Mouse (Mus musculus) induced T-regulatory cell, adult 2 months (primary cell): ENCODE data around the gene Zfp619.
"Not testable (repeated sequence)": the region's sequence is repeated elsewhere in the genome, so short reads cannot be mapped to it uniquely, and the experiment has no call there.

ENCODE experiments used
- DNase-seq: peaks from one replicate; pipeline ENCODE4 v3.0.0-alpha.2; 2012; ENCODE audit warnings: low read depth

Gene Zfp619

GRCm38 (mm10) chr7:39517616-39518177, at the start of gene Zfp619:
Zfp619 (plus strand) TSS chr7:39517766.
- DNase-seq, result peak; percentile 96

GRCm38 (mm10) chr7:39479013-39479412, 38.6 kb upstream of the Zfp619 start:
- DNase-seq, result no peak

- peak; percentile 3 for DNase-seq
Measured at GRCm38 (mm10) chr7:39484384-39484783, 33.2 kb upstream of the Zfp619 start.

GRCm38 (mm10) chr7:39487159-39487853, 30.3 kb upstream of the Zfp619 start:
- no peak for DNase-seq

GRCm38 (mm10) chr7:39487854-39488205, 29.7 kb upstream of the Zfp619 start:
- no peak for DNase-seq

GRCm38 (mm10) chr7:39494646-39495045, 22.9 kb upstream of the Zfp619 start:
- DNase-seq, result no peak

DNA sequence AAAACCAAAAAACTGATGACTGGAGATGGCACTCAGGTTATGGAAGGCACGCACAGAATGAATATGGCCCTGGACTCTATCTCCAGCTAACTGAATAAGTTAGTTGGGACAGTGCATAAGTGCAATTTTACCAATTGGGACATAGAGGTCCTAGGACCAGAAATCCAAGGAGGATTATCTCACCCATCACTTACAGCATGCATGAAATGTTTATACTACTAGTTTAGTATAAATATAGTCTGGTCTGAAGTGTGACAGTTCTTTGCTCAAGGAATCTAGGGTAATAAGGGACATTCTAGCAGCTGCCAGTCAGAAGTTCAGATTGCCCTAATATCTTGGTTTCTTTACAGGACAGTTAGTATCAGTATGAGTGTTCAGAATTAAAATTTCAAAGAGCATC, 13.5 kb upstream of the Zfp619 start:
- no peak for DNase-seq

GRCm38 (mm10) chr7:39518362-39518761, 796 bp downstream of the Zfp619 start:
- DNase-seq, result peak; percentile 66

GRCm38 (mm10) chr7:39523703-39524424, 6.3 kb downstream of the Zfp619 start:
- no peak for DNase-seq

DNA sequence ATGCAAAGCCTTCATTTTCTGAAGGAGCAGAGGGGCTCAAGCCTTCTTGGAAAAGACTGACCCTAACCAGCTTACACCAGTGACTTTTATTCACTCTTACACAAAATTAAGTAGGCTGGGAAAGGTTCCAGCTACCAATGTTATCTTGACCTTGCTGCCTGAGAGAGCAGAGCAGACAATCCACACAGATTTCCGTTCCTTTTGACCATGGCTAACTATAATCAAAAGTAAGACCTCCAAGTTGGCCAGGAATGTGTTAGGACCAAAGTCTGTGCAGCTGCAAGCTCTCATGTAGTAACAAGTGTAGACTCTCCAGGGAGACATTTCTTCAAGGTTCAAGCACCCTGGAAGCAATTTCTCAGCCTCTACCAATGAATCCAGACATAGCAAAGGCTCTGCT, 25.6 kb downstream of the Zfp619 start:
- no peak for DNase-seq

DNA sequence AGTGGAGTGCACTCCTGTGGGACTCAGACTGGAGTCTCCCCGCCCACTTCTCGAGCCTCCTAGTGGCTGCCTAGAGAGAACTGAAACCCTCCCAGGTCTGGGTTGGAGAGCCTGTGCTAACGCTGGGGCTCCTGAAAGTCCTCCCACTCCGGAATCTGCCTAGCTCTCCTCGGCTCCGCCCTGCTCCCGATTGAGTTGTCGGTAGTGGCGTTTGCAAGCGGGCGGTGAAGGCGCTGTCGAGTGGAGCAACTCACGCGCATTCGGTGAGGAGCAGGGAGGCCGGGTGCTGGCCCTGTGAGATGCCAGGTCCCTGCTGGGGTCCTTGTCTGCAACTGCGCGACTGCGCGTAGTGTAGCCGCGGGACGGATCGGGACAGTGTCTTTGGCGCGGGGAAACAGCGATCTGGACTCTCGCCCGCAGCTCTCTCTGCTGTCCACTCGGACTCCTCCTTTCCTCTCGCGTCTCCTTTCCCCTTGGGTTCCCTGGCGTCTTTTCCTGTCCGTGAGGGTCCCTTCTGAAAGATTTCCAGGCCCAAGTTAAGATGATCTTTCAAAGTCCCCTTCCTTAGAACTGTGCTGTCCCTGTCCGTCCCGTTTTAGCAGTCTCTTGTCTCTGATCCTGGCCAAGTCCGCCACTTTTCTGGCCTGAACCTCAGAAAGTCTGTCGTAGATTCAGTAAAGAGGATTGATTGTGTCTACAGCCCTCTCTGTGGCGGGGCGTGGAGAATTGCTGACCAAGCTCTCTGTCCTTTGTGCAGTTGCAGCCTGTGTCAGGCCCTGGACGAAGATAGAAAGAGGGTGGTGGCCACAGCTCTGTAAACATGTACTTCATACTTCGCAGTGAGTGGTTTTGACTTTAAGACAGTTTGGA, 26.9 kb downstream of the Zfp619 start:
- DNase-seq, result peak; percentile 82

DNA sequence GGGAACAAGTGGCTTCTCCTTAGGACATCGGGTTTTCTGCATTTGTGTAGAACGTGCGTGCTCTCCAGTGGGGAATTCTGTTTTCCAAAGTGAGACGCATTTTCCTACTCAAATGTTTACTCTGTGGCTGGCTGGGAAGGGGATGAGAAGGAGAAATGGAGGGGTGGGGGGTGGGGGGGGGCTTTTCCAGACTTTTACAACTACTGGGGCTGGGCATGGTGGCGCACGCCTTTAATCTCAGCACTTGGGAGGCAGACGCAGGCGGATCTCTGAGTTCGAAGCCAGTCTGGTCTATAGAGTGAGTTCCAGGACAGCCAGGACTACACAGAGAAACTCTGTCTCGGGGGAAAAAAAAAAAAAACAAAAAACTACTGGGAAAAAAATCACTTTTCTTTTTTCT, 27.6 kb downstream of the Zfp619 start:
- DNase-seq, result no peak

- DNase-seq, result no peak
Measured at GRCm38 (mm10) chr7:39549336-39549735, 31.8 kb downstream of the Zfp619 start.

GRCm38 (mm10) chr7:39551976-39552891, 34.7 kb downstream of the Zfp619 start:
- DNase-seq, result peak; percentile 96

DNA sequence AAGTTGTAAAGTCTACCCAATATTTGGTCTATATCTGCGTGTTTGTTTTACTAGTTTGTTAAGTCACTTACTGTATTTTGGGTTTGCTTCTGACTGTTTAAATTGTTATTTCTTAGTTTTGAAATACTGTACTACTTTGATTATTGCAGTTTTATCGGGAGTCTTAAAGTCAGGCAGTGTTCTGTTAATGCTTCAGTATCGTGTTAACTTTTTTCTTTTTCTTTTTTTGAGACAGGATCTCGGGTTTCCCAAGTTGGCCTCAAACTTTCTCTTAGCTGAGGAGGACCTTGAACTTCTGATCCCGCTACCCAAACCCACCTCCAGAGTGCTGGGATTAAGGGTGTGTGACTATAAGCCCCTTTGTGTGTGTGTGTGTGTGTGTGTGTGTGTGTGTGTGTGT, 35.4 kb downstream of the Zfp619 start:
- no peak for DNase-seq

DNA sequence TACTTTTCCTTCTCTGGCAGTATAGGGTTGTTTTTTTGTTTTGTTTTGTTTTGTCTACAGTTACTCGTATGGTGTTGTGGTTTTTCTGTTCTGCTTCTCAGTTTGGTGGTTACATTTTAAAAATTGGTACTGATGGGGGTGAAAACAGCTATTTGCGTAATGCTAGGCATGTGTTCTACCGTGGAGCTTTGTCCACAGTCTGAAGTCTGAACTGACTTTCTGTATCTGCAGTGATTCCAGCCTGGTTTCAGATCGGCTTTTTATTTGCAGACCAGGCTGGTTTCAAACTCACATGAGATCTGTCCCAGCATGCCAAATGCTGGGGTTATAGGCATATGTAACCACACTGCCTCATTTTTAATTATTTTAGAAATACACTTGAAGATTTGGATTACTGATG, 36.3 kb downstream of the Zfp619 start:
- DNase-seq, result no peak

DNA sequence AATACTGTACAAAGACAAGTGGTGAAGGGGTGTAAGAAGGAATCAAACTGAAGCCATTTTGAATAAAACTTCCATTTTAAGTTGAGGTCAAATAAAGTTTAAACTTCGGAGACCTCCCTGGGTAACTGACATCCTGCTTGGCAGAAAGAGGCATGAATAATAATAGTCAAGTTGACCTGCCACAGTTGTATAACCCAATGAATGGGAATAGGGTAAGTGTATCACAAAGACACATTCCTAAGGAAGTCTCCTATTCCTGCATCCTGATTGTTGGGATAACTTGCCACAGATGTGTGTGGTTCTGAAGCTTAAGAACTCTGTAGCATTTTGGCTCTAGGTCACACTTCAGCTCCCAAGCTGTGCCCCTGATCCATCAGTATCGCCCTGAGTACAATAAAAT, 62.5 kb downstream of the Zfp619 start:
- DNase-seq, result no peak

GRCm38 (mm10) chr7:39580601-39581000, 63.0 kb downstream of the Zfp619 start:
- no peak for DNase-seq

DNA sequence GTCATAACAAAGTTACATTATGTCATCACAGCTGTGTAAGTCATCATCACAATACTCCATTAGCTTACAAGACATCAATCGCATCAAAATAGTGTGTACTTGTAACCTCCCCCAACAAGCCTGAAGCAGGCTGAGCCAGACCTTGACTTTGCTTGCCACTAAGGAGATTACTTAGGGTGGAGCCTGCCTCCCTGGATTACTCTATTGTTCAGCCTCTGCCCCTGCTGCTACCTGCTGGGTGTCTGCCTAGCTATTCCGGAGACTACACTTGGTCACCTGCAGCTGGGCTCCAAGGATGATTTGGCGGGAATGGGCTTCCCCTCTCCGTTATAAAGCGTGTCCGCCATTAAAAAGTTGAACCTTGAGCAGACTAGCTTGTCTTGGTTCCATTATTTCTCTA, 69.3 kb downstream of the Zfp619 start:
- not testable (repeated sequence) for DNase-seq

DNA sequence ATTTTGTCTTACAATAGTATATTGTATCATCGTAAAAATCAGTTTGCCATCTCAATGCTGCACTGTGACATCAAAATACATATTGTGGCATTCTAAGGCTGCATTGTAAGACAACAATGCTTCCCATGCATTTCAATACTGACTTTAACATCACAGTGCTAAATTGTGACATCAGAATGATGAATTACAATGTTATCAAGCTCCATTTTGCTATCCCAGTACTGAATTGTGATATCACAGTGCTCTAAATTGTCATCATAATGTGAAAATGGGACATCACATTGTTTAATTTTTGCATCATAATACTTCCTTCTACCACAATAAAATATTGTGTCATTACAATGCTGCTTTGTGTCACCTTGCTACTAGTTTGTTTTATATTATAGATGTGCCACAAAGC, 70.5 kb downstream of the Zfp619 start:
- DNase-seq, result no peak

DNA sequence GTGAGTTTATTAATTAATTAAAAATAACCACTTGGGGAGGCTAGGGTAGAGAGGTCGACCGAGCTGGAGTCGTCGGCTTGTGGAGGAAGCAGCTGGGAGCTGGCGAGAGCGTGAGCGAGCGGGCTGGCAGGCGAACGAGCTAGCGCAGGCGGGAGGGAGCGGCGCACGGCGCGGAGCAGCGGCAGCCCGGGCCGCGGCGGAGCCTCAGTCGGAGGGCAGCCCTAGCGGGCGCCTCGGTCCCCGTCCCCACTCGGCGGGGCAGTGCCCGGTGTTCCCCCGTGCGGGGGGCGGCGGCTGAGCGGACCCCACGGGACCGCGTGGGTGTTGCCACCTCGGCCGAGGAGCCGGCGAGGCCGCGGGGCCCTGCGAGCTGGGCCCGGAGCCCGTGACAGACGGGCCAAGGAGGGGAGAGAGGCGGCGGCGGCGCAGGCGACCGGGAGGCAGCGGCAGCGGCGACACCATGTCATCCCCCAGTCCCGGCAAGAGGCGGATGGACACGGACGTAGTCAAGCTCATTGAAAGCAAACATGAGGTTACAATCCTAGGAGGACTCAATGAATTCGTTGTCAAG, 71.0 kb downstream of the Zfp619 start:
- DNase-seq, result peak; percentile 2
